Mouse (Mus musculus) MEL (cell line): Measurements from ENCODE around the gene Adamts15. TPM values are rescaled to one million over a fixed set of nuclear protein-coding genes. Genes with fewer than 3 reads are reported as not detected.

Source experiments
- DNase-seq: peaks from one replicate; pipeline ENCODE4 v3.0.0; 2011; ENCODE audit warnings: low read depth, low spot score
- H3K27ac ChIP-seq: 2 replicates; pipeline ENCODE4 v1.5.1; 2012; ENCODE audit warnings: low read depth, mild to moderate bottlenecking, control low read depth, low read length, moderate library complexity; ENCODE audit not compliant: control insufficient read depth
- H3K27me3 ChIP-seq, 2 experiments: fragments of 150-350 bp in 1 of 2; sonication (generic) in 1 of 2; 2 replicates each; pipeline ENCODE4 v1.6.1; 2012; ENCODE audit warnings: low read length in 2 of 2, mild to moderate bottlenecking in 2 of 2, improper control_type of control experiment in 1 of 2, moderate library complexity in 1 of 2; ENCODE audit not compliant: insufficient read depth in 2 of 2, control insufficient read depth in 1 of 2
- H3K36me3 ChIP-seq, 2 experiments: 2 replicates each; pipeline ENCODE4 v1.6.1; 2012 to 2014; ENCODE audit warnings: low read length in 2 of 2, improper control_type of control experiment in 1 of 2, inconsistent platforms in 1 of 2, mild to moderate bottlenecking in 1 of 2; ENCODE audit not compliant: insufficient read depth in 2 of 2, control insufficient read depth in 1 of 2
- H3K4me1 ChIP-seq, 2 experiments: fragments of 150-350 bp in 1 of 2; sonication (generic) in 1 of 2; 2 replicates each; pipeline ENCODE4 v1.6.1; 2012; ENCODE audit warnings: low read length in 2 of 2, improper control_type of control experiment in 1 of 2, mild to moderate bottlenecking in 1 of 2; ENCODE audit not compliant: insufficient read depth in 2 of 2, control insufficient read depth in 1 of 2
- H3K4me3 ChIP-seq, 2 experiments: fragments of 150-350 bp in 1 of 2; sonication (generic) in 1 of 2; 2 replicates each; pipeline ENCODE4 v1.5.1; 2012; ENCODE audit warnings: low read depth in 2 of 2, low read length in 2 of 2, mild to moderate bottlenecking in 2 of 2, moderate library complexity in 2 of 2, control low read depth in 1 of 2, improper control_type of control experiment in 1 of 2; ENCODE audit not compliant: control insufficient read depth in 1 of 2, insufficient read depth in 1 of 2
- H3K79me2 ChIP-seq: 2 replicates; pipeline ENCODE4 v1.6.1; 2012; ENCODE audit warnings: mild to moderate bottlenecking, low read length, moderate library complexity; ENCODE audit not compliant: control insufficient read depth, poor library complexity, insufficient read depth
- H3K9ac ChIP-seq: 2 replicates; pipeline ENCODE4 v1.6.1; 2012; ENCODE audit warnings: low read depth, mild to moderate bottlenecking, control low read depth, low read length, moderate library complexity; ENCODE audit not compliant: control insufficient read depth, poor library complexity, severe bottlenecking
- H3K9me3 ChIP-seq: fragments of 150-350 bp; sonication (generic); replicated peaks from 2 replicates; pipeline ENCODE4 v1.6.1; 2012; ENCODE audit warnings: mild to moderate bottlenecking, low read length, improper control_type of control experiment, moderate library complexity; ENCODE audit not compliant: insufficient read depth
- BHLHE40 ChIP-seq: IDR thresholded peaks from 2 replicates; pipeline ENCODE4 v1.6.1; 2012; ENCODE audit warnings: low read depth, mild to moderate bottlenecking, inconsistent platforms, low read length, improper control_type of control experiment, borderline replicate concordance
- CHD1 ChIP-seq: IDR thresholded peaks from 2 replicates; pipeline ENCODE4 v1.6.1; 2012; ENCODE audit warnings: low read depth, mild to moderate bottlenecking, inconsistent platforms, low read length, improper control_type of control experiment
- CHD2 ChIP-seq: IDR thresholded peaks from 2 replicates; pipeline ENCODE4 v1.6.1; 2011; ENCODE audit warnings: low read length, improper control_type of control experiment
- EP300 ChIP-seq, 2 experiments: IDR thresholded peaks; 2 replicates each; pipeline ENCODE4 v1.6.1; 2011; ENCODE audit warnings: improper control_type of control experiment in 2 of 2, low read length in 2 of 2, low read depth in 1 of 2, mild to moderate bottlenecking in 1 of 2
- ETS1 ChIP-seq: IDR thresholded peaks from 2 replicates; pipeline ENCODE4 v1.6.1; 2012; ENCODE audit warnings: low read depth, mild to moderate bottlenecking, inconsistent platforms, low read length, improper control_type of control experiment, moderate library complexity
- GABPA ChIP-seq: IDR thresholded peaks from 2 replicates; pipeline ENCODE4 v1.6.1; 2012; ENCODE audit warnings: low read depth, mild to moderate bottlenecking, inconsistent platforms, low read length, improper control_type of control experiment, moderate library complexity
- GATA1 ChIP-seq: IDR thresholded peaks from 2 replicates; pipeline ENCODE4 v1.6.1; 2011; ENCODE audit warnings: low read depth, low read length, improper control_type of control experiment
- HCFC1 ChIP-seq: IDR thresholded peaks from 2 replicates; pipeline ENCODE4 v1.6.1; 2012; ENCODE audit warnings: low read depth, mild to moderate bottlenecking, inconsistent platforms, low read length, improper control_type of control experiment, moderate library complexity
- JUND ChIP-seq: IDR thresholded peaks from 2 replicates; pipeline ENCODE4 v1.6.1; 2011; ENCODE audit warnings: low read depth, mild to moderate bottlenecking, improper control_type of control experiment, low read length
- KAT2A ChIP-seq: conservative IDR thresholded peaks from 2 replicates; pipeline ENCODE4 v1.6.1; 2012; ENCODE audit warnings: low read depth, low read length, improper control_type of control experiment, inconsistent platforms
- MAX ChIP-seq: IDR thresholded peaks from 2 replicates; pipeline ENCODE4 v1.6.1; 2011; ENCODE audit warnings: low read length, improper control_type of control experiment
- MAZ ChIP-seq: IDR thresholded peaks from 2 replicates; pipeline ENCODE4 v1.6.1; 2012; ENCODE audit warnings: low read depth, mild to moderate bottlenecking, inconsistent platforms, low read length, improper control_type of control experiment
- MEF2A ChIP-seq: IDR thresholded peaks from 2 replicates; pipeline ENCODE4 v1.6.1; 2014; ENCODE audit warnings: low read depth, mild to moderate bottlenecking, inconsistent platforms, low read length, improper control_type of control experiment; ENCODE audit not compliant: poor library complexity, insufficient replicate concordance, severe bottlenecking; ENCODE audit errors: extremely low read depth
- NRF1 ChIP-seq: IDR thresholded peaks from 2 replicates; pipeline ENCODE4 v1.6.1; 2014; ENCODE audit warnings: low read depth, mild to moderate bottlenecking, inconsistent platforms, low read length, improper control_type of control experiment, moderate library complexity; ENCODE audit not compliant: poor library complexity, insufficient read depth, severe bottlenecking
- POLR2A ChIP-seq, 2 experiments: IDR thresholded peaks; 2 replicates each; pipeline ENCODE4 v1.6.1; 2011 to 2012; ENCODE audit warnings: low read length in 2 of 2, mild to moderate bottlenecking in 2 of 2, control low read depth in 1 of 2, improper control_type of control experiment in 1 of 2, low read depth in 1 of 2, moderate library complexity in 1 of 2; ENCODE audit not compliant: control insufficient read depth in 1 of 2, insufficient read depth in 1 of 2, poor library complexity in 1 of 2
- POLR2AphosphoS5 ChIP-seq: IDR thresholded peaks from 2 replicates; pipeline ENCODE4 v1.6.1; 2012; ENCODE audit warnings: low read depth, borderline replicate concordance, mild to moderate bottlenecking, inconsistent platforms, low read length, moderate library complexity, mixed read lengths
- RAD21 ChIP-seq: IDR thresholded peaks from 2 replicates; pipeline ENCODE4 v1.6.1; 2011; ENCODE audit warnings: mild to moderate bottlenecking, low read depth, low read length, improper control_type of control experiment
- TBP ChIP-seq: IDR thresholded peaks from 2 replicates; pipeline ENCODE4 v1.8.0; 2011; ENCODE audit warnings: low read depth, low read length, improper control_type of control experiment
- TCF12 ChIP-seq: IDR thresholded peaks from 2 replicates; pipeline ENCODE4 v1.6.1; 2014; ENCODE audit warnings: low read depth, mild to moderate bottlenecking, inconsistent platforms, low read length, improper control_type of control experiment, moderate library complexity
- ZKSCAN1 ChIP-seq: IDR thresholded peaks from 2 replicates; pipeline ENCODE4 v1.6.1; 2012; ENCODE audit warnings: low read depth, mild to moderate bottlenecking, inconsistent platforms, low read length, improper control_type of control experiment, moderate library complexity
- polyA plus RNA-seq, 2 experiments: library from polyadenylated mRNA; stranded (reverse) in 1 of 2; unstranded in 1 of 2; fragments of >175 nt in 1 of 2; fragments of >200 nt in 1 of 2; gene quantifications; 2 replicates each; pipeline versions ENCODE4 v1.2.1 to v1.2.4; 2012; ENCODE audit warnings: low replicate concordance in 2 of 2, low read depth in 1 of 2; ENCODE audit not compliant: insufficient read length in 2 of 2, insufficient read depth in 1 of 2, missing spikeins in 1 of 2
- total RNA-seq: library from RNA; depleted of rRNA; stranded (reverse); fragments of 300-350 nt; gene quantifications from 2 replicates; pipeline ENCODE4 v1.2.3, GENCODE M21; 2012

Gene Adamts15
- total and polyA plus RNA-seq, 3 experiments, result 0.07 TPM; not detected in 2

DNA sequence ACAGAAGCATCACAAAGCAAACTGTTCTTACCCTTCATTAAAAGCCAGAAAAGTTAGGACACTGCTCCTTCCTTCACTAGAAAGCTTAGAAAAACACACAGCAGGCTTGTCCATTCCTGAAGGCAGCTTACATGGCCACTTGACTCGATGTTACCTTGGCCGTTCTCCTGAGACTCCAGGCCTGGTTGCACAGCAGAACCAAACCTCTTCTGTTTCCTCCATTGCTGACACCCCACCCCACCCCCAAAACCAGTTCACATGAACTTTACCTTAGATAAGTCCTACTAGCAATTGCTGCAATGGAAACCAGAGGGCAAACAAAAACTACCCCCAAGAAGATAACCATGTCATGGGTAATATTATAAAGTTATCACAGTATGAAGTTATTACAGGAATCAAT is 25.1 kb downstream of the Adamts15 start:
- no peaks in the 10 kb centered on the region for H3K79me2 ChIP-seq
- no peak overlapping the region for H3K4me3 ChIP-seq
- H3K4me1 ChIP-seq, result no peaks in the 10 kb centered on the region
- no peak overlapping the region for H3K27ac ChIP-seq
- DNase-seq, result no peak
- H3K27me3 ChIP-seq, result no peaks in the 10 kb centered on the region
- H3K9me3 ChIP-seq, result no peaks in the 10 kb centered on the region
- H3K36me3 ChIP-seq, result no peaks in the 10 kb centered on the region
- no peak for TF ChIP-seq MAX
- TF ChIP-seq NRF1, result no peak
- no peak for TF ChIP-seq RAD21
- TF ChIP-seq GATA1, result no peak
- no peak for TF ChIP-seq MAZ
- no peak for TF ChIP-seq KAT2A
- no peak for TF ChIP-seq HCFC1
- TF ChIP-seq EP300 (IDR thresholded peaks at IDR 0.05; ENCODE audit: low read depth in 1 of 2, low read length in 2 of 2), result no peak
- TF ChIP-seq JUND, result no peak
- no peak for TF ChIP-seq POLR2AphosphoS5
- no peak for TF ChIP-seq MEF2A
- no peak for TF ChIP-seq GABPA
- no peak for TF ChIP-seq TCF12
- TF ChIP-seq POLR2A (IDR thresholded peaks at IDR 0.05; ENCODE audit: control insufficient read depth in 1 of 2, insufficient read depth in 1 of 2, low read depth in 1 of 2, low read length in 2 of 2, poor library complexity in 1 of 2), result no peak
- TF ChIP-seq BHLHE40, result no peak
- TF ChIP-seq TBP, result no peak
- TF ChIP-seq, all 39 proteins: peak for 0
- H3K9ac ChIP-seq, result no peak overlapping the region

DNA sequence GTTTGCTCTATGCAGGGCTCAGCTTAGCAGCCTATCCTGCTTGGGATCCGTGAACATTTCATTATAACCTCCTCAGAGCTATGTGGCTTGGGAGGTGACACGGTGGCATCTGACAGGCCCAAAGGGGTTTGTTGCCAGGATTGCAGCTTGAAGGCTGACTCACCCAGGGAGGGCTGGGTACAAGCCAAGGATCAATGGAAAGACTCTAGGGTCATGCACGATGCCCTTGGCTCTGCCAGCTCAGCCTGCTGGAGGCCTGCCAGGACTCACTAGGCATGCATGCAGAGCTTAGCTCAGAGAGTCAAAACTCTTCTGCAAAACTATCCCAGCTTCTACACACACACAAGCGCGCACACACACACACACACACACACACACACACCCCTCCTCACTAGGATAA is 25.5 kb downstream of the Adamts15 start:
- no peak for DNase-seq
- Histone ChIP-seq H3K9me3 (no peaks in the 10 kb centered on the region), H3K36me3 (no peaks in the 10 kb centered on the region)

More for the DNA sequence above, 25.5 kb downstream of the Adamts15 start:
- Histone ChIP-seq H3K79me2 (no peaks in the 10 kb centered on the region), H3K4me1 (no peaks in the 10 kb centered on the region), H3K9ac (no peak overlapping the region), H3K27ac (no peak overlapping the region), H3K27me3 (no peaks in the 10 kb centered on the region), H3K4me3 (no peak overlapping the region)
- no peak for TF ChIP-seq CHD1
- TF ChIP-seq RAD21, result no peak
- no peak for TF ChIP-seq ETS1
- TF ChIP-seq CHD2, result no peak
- no peak for TF ChIP-seq GABPA
- TF ChIP-seq ZKSCAN1, result no peak
- no peak for TF ChIP-seq TBP
